In genomic region chr11:96621167-96621566, GRCm38 (mm10) we compare ENCODE assay signal across 9 mouse cellular contexts.
DNase-seq lines count a peak whose midpoint lies in the region; ATAC-seq and TF ChIP-seq lines count a peak whose summit lies in the region.
"Had no signal": no experiment of that assay in that cellular context is flagged by ENCODE, and none has a peak within 500 bp of the region (broad histone marks: within the 10 kb centered on the region; RNA-seq: fewer than 3 reads in every experiment).

No protein-coding gene starts in this region.

- H3K9ac ChIP-seq in limb, embryonic 11.5 days (ENCODE audit: low read length), result no peak overlapping the region
- H3K9ac ChIP-seq: embryonic facial prominence, embryonic 12.5 days had no signal

- no peaks in the 10 kb centered on the region for H3K27me3 ChIP-seq in kidney, adult 2 months (replicated peaks; ENCODE audit: control insufficient read depth, insufficient read depth, low read length)
- H3K27me3 ChIP-seq in limb, embryonic 11.5 days (ENCODE audit: control insufficient read depth, insufficient read depth, low read length), result peaks cover 9% of the 10 kb centered on the region

- no peak overlapping the region for H3K4me3 ChIP-seq in kidney, adult 2 months (ENCODE audit: insufficient read depth, low read depth, low read length)
- no peak overlapping the region for H3K4me3 ChIP-seq in limb, embryonic 11.5 days (ENCODE audit: low read depth, low read length)
- H3K4me3 ChIP-seq: embryonic facial prominence, embryonic 12.5 days had no signal

- DNase-seq in gastrocnemius, adult 18-20 months (ENCODE audit: low spot score), result peak; percentile 52
- DNase-seq in gastrocnemius, postnatal 25 days, result no peak
- DNase-seq in brain, embryonic 14.5 days (ENCODE audit: low read depth), result peak; percentile 90
- peak; percentile 88 for DNase-seq in kidney, adult 2 months
- peak; percentile 93 for DNase-seq in limb, embryonic 11.5 days (ENCODE audit: low spot score)
- DNase-seq in ovary, postnatal 10 days (ENCODE audit: low spot score), result peak; percentile 45
- DNase-seq in thymus, postnatal 0 days (ENCODE audit: low spot score), result peak; percentile 62

- peak overlapping the region; percentile 77 for H3K27ac ChIP-seq in kidney, adult 2 months (ENCODE audit: insufficient read depth, low read depth, low read length)
- H3K27ac ChIP-seq in limb, embryonic 11.5 days (replicated peaks; ENCODE audit: low read depth, low read length), result no peak overlapping the region
- H3K27ac ChIP-seq: embryonic facial prominence, embryonic 12.5 days had no signal

- TF ChIP-seq CTCF in brain, embryonic 14.5 days (IDR thresholded peaks at IDR 0.05; ENCODE audit: borderline replicate concordance, extremely low read depth, insufficient read depth, insufficient read length), result peak; percentile 89
- peak; percentile 85 for TF ChIP-seq CTCF in kidney, adult 2 months (conservative IDR thresholded peaks at IDR 0.05; ENCODE audit: insufficient read depth, insufficient read length, low read depth, low read length)

- no peaks in the 10 kb centered on the region for H3K36me3 ChIP-seq in kidney, adult 2 months (ENCODE audit: control insufficient read depth, insufficient read depth, low read length)
- no peaks in the 10 kb centered on the region for H3K36me3 ChIP-seq in limb, embryonic 11.5 days (ENCODE audit: control insufficient read depth, insufficient read depth, low read length)
- H3K36me3 ChIP-seq: embryonic facial prominence, embryonic 12.5 days had no signal

- no peak for TF ChIP-seq POLR2A in brain, embryonic 14.5 days (IDR thresholded peaks at IDR 0.05; ENCODE audit: borderline replicate concordance, extremely low read depth, insufficient read depth, insufficient read length, poor library complexity, severe bottlenecking)
- TF ChIP-seq POLR2A in kidney, adult 2 months (IDR thresholded peaks at IDR 0.05; ENCODE audit: low read depth, low read length), result no peak

- no peaks in the 10 kb centered on the region for H3K9me3 ChIP-seq in limb, embryonic 11.5 days (ENCODE audit: control insufficient read depth, low read length)
- H3K9me3 ChIP-seq: embryonic facial prominence, embryonic 12.5 days had no signal

- peak; percentile 47; the same call in 1 of the 2 replicates for ATAC-seq in frontal cortex, adult (ENCODE audit: low TSS enrichment)
- no peak for ATAC-seq in limb, embryonic 11.5 days (ENCODE audit: insufficient number of reproducible peaks, low FRiP score, low TSS enrichment, low read depth)

- WGBS in kidney, adult 2 months, result 16% methylated on average over 4 of the region's 4 CpGs
- 8% methylated on average over 4 of the region's 4 CpGs for WGBS in limb, embryonic 11.5 days

- no peaks in the 10 kb centered on the region; the same call in 1 of the 2 replicates for H3K4me1 ChIP-seq in kidney, adult 2 months (ENCODE audit: control insufficient read depth, insufficient read depth, low read length)
- H3K4me1 ChIP-seq in limb, embryonic 11.5 days (ENCODE audit: control insufficient read depth, insufficient read depth, low read length), result peaks cover 4% of the 10 kb centered on the region; the same call in 1 of the 2 replicates

- 0 out of 2 replicates have a peak overlapping the region, but pooled peaks have one; percentile 8 for H3K4me2 ChIP-seq in limb, embryonic 11.5 days (ENCODE audit: low read depth, severe bottlenecking)
- H3K4me2 ChIP-seq: embryonic facial prominence, embryonic 12.5 days had no signal
